Mouse (Mus musculus) urinary bladder, postnatal 25 days (tissue): ENCODE data around the gene Siae.

Source experiments
- DNase-seq: peaks from one replicate; pipeline ENCODE4 v3.0.0; 2022; ENCODE audit warnings: low spot score

The Siae gene

GRCm38 (mm10) chr9:37681123-37681522 lies 125.6 kb downstream of the Siae start:
- no peak for DNase-seq

DNA sequence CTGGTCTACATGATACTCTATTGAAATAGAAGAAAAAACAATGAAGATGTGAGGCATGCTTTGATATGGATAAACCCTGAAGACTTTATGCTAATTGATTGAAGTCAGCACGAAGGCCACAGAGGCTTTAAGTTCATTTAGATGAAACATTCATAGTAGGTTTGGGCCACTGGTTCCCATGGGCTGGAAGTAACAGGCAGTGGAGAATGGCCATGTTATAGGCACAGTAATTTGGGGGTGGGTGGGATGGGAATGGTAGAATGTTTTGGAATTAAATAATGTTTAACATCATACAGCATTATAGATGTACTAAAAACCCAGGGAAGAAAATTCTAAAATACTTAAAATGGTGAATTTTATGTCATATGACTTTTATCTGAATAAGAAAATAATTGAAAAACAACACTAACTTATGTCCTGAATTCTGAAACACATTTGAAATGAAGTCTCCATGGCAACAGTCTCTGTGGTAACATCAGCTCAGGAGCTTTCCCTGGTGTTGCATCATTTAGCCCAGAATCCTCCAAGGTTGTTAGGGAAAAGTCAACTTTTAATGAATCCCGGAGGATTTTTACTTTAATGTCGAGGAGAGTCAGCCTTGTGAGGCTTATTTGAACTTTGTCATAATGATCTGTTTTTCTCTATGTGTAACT lies 131.9 kb downstream of the Siae start:
- DNase-seq: no peak

- no peak for DNase-seq
Measured at GRCm38 (mm10) chr9:37687941-37688303, 132.4 kb downstream of the Siae start.

- DNase-seq: peak; percentile 8
Measured at GRCm38 (mm10) chr9:37689970-37690686, 134.6 kb downstream of the Siae start.
